Mouse (Mus musculus): ENCODE results near the gene Tmem132b.

DNA sequence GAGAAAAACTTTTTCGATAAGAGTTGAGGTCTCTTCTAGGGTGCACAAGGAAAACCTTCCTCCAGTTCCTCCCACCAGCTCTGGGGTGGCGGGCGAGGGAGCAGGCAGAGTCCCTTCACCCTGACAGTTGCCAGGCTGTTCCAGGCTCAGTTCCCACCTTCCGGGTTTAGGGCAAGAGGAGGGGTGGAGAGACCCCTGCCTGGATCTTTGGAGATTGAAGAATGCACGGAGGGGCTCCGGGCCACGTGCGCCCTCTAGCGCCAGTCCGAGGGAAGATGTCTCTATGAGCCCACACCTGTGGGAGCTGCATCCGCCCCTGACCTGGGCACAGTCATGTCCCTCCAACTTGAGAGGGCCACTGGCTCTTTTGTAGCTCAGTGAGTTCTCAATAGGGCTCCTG is 268.5 kb downstream of the Tmem132b start:
- TF ChIP-seq CTCF (IDR thresholded peaks at IDR 0.05; ENCODE audit: low read depth, low read length) (no peak), POLR2A (IDR thresholded peaks at IDR 0.05; ENCODE audit: borderline replicate concordance, low read depth, low read length) (no peak)

Data from bone marrow macrophage, adult 2 months (primary cell).